Mouse (Mus musculus): ENCODE data around the gene Atg9a.

Gene Atg9a

GRCm38 (mm10) chr1:75168472-75169464 is 23.2 kb downstream of the Atg9a start, which contains the start of gene Zfand2b:
TSS of gene Zfand2b (plus strand) at chr1:75168646.
- DNase-seq (ENCODE audit: low spot score), result peak; percentile 99

- DNase-seq (ENCODE audit: low spot score), result no peak
Observed at GRCm38 (mm10) chr1:75168093-75168471, 23.9 kb downstream of the Atg9a start.

GRCm38 (mm10) chr1:75160256-75160617 is 31.8 kb downstream of the Atg9a start:
- DNase-seq (ENCODE audit: low spot score), result no peak

- no peak for DNase-seq (ENCODE audit: low spot score)
Observed at GRCm38 (mm10) chr1:75159540-75160255, 32.3 kb downstream of the Atg9a start.

GRCm38 (mm10) chr1:75158990-75159389 is 33.0 kb downstream of the Atg9a start:
- DNase-seq (ENCODE audit: low spot score), result no peak

GRCm38 (mm10) chr1:75155837-75156236 is 36.2 kb downstream of the Atg9a start:
- no peak for DNase-seq (ENCODE audit: low spot score)

GRCm38 (mm10) chr1:75148727-75149126 is 43.3 kb downstream of the Atg9a start:
- no peak for DNase-seq (ENCODE audit: low spot score)

GRCm38 (mm10) chr1:75147411-75148135 is 44.4 kb downstream of the Atg9a start:
- DNase-seq (ENCODE audit: low spot score), result no peak

GRCm38 (mm10) chr1:75145589-75145988 is 46.4 kb downstream of the Atg9a start:
- DNase-seq (ENCODE audit: low spot score), result no peak

GRCm38 (mm10) chr1:75142301-75143261 is 49.4 kb downstream of the Atg9a start, which contains the start of the genes Cnppd1 and Retreg2:
TSS of gene Cnppd1 (minus strand) at chr1:75142711.
TSS of gene Retreg2 (plus strand) at chr1:75142778.
- DNase-seq (ENCODE audit: low spot score), result peak; percentile 97

- DNase-seq (ENCODE audit: low spot score), result peak; percentile 70
Observed at GRCm38 (mm10) chr1:75141486-75142190, 50.4 kb downstream of the Atg9a start.

GRCm38 (mm10) chr1:75140601-75141190 is 51.3 kb downstream of the Atg9a start:
- DNase-seq (ENCODE audit: low spot score), result no peak

GRCm38 (mm10) chr1:75138448-75138847 is 53.5 kb downstream of the Atg9a start:
- DNase-seq (ENCODE audit: low spot score), result no peak

- DNase-seq (ENCODE audit: low spot score), result no peak
Observed at GRCm38 (mm10) chr1:75136730-75137129, 55.3 kb downstream of the Atg9a start.

GRCm38 (mm10) chr1:75136293-75136692 is 55.7 kb downstream of the Atg9a start:
- no peak for DNase-seq (ENCODE audit: low spot score)

- DNase-seq (ENCODE audit: low spot score), result peak; percentile 84
Observed at GRCm38 (mm10) chr1:75133421-75134207, 58.4 kb downstream of the Atg9a start, which contains the start of gene Slc23a3. TSS of gene Slc23a3 (minus strand) at chr1:75133890.

All from yolk sac, embryonic 10.5 days (tissue).